Mouse (Mus musculus) cerebellum, adult 9-11 months (tissue): ENCODE data around the gene Cd1d1.
A peak's percentile ranks its signal among the peaks of the same experiment; 100 is the strongest.
"Not testable (repeated sequence)": the region's sequence is repeated elsewhere in the genome, so short reads cannot be mapped to it uniquely, and the experiment has no call there.

Experiments
- DNase-seq: peaks from one replicate; pipeline ENCODE4 v3.0.0; 2022

Cd1d1 gene

GRCm38 (mm10) chr3:86999415-86999740 lies at the start of gene Cd1d1:
Gene Cd1d1 (minus strand): TSS chr3:86999441.
- no peak for DNase-seq

GRCm38 (mm10) chr3:87047801-87048200 lies 48.6 kb upstream of the Cd1d1 start:
- no peak for DNase-seq

GRCm38 (mm10) chr3:87041733-87042132 lies 42.5 kb upstream of the Cd1d1 start:
- DNase-seq: no peak

- no peak for DNase-seq
Measured at GRCm38 (mm10) chr3:87038500-87038899, 39.3 kb upstream of the Cd1d1 start.

GRCm38 (mm10) chr3:87034061-87034460 lies 34.8 kb upstream of the Cd1d1 start:
- no peak for DNase-seq

GRCm38 (mm10) chr3:87033357-87033756 lies 34.1 kb upstream of the Cd1d1 start:
- peak; percentile 38 for DNase-seq

GRCm38 (mm10) chr3:87030855-87031254 lies 31.6 kb upstream of the Cd1d1 start:
- DNase-seq: peak; percentile 32

- no peak for DNase-seq
Measured at GRCm38 (mm10) chr3:87017707-87018106, 18.5 kb upstream of the Cd1d1 start.

- DNase-seq: no peak
Measured at GRCm38 (mm10) chr3:87017001-87017400, 17.8 kb upstream of the Cd1d1 start.

- DNase-seq: no peak
Measured at GRCm38 (mm10) chr3:87015931-87016330, 16.7 kb upstream of the Cd1d1 start.

GRCm38 (mm10) chr3:87012406-87012805 lies 13.2 kb upstream of the Cd1d1 start:
- DNase-seq: not testable (repeated sequence)

GRCm38 (mm10) chr3:87008281-87008680 lies 9.0 kb upstream of the Cd1d1 start:
- DNase-seq: not testable (repeated sequence)

- no peak for DNase-seq
Measured at GRCm38 (mm10) chr3:87000676-87001075, 1.4 kb upstream of the Cd1d1 start.

GRCm38 (mm10) chr3:87000051-87000450 lies 810 bp upstream of the Cd1d1 start:
- DNase-seq: no peak

- DNase-seq: peak; percentile 23
Measured at GRCm38 (mm10) chr3:86998433-86999414, 517 bp downstream of the Cd1d1 start.

GRCm38 (mm10) chr3:86996111-86996510 lies 3.1 kb downstream of the Cd1d1 start:
- DNase-seq: no peak

- no peak for DNase-seq
Measured at GRCm38 (mm10) chr3:86995381-86995780, 3.9 kb downstream of the Cd1d1 start.

GRCm38 (mm10) chr3:86986969-86987368 lies 12.3 kb downstream of the Cd1d1 start:
- DNase-seq: not testable (repeated sequence)

GRCm38 (mm10) chr3:86986490-86986889 lies 12.8 kb downstream of the Cd1d1 start:
- no peak for DNase-seq

- no peak for DNase-seq
Measured at GRCm38 (mm10) chr3:86983382-86983781, 15.9 kb downstream of the Cd1d1 start.

- DNase-seq: peak; percentile 69
Measured at GRCm38 (mm10) chr3:86976546-86976945, 22.7 kb downstream of the Cd1d1 start.

- no peak for DNase-seq
Measured at GRCm38 (mm10) chr3:86975150-86975549, 24.1 kb downstream of the Cd1d1 start.

- DNase-seq: peak; percentile 71
Measured at GRCm38 (mm10) chr3:86962665-86963435, 36.4 kb downstream of the Cd1d1 start.

- DNase-seq: no peak
Measured at GRCm38 (mm10) chr3:86961395-86961669, 37.9 kb downstream of the Cd1d1 start.
